Mouse (Mus musculus): Measurements from ENCODE around the gene Gm49403. TPM values are rescaled to one million over a fixed set of nuclear protein-coding genes. Genes with fewer than 3 reads are reported as not detected.
"Not testable (repeated sequence)": the region's sequence is repeated elsewhere in the genome, so short reads cannot be mapped to it uniquely, and the experiment has no call there.

Gm49403 gene
- total and polyA plus RNA-seq, 2 experiments from 2014 or later, result not detected

DNA sequence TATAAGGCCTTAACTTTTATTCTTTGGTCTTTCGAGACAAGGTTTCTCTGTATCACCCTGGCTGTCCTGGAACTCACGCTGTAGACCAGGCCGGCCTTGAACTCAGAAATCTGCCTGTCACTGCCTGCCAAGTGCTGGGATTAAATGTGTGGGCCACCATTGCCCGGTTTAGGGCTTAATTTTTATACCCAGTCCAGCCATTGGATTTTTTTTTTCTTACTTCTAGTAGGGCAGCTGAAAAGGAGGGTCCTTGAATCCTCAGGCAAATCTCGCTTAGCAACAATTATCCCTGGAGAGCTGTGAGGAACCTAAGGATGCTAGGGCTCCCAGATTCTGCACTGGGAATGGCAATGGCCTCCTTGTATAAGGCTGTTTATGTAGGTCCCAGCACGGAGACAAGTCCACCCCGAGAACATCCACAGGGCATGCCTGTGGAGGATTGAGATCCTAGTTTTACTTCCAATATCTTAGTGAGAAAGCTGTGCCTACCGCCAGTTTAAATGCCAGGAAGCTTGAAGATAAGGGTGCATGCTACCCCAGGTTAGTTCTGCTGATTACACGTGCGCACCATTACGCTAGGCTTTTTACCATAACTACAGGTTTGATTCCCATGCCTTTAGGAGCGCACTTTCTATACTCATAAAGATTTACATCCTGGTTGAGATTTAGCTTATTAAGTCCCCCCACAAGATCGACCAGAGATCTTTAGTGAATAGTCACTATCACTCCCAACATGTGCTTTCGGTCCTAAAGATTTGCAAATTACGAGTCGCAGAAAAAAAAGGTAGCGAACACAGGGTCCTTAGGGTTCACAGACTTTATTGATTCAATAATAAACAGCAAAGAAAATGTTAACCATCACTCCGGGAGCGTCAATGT lies 4.1 kb downstream of the Gm49403 start:
- 20% methylated on average over 19 of the region's 19 CpGs for WGBS
- peak overlapping the region; percentile 70 for H3K27ac ChIP-seq (ENCODE audit: low read depth)
- ATAC-seq (ENCODE audit: insufficient read depth, low read depth) (no peak), DNase-seq (ENCODE audit: low spot score) (no peak)
- H3K4me3 ChIP-seq (ENCODE audit: low read depth, low read length), result peak overlapping the region; percentile 61
- H3K9me3 ChIP-seq (replicated peaks; ENCODE audit: control insufficient read depth, low read length), result no peaks in the 10 kb centered on the region
- H3K9ac ChIP-seq (replicated peaks; ENCODE audit: low read depth, low read length), result peak overlapping the region; percentile 65
- no peaks in the 10 kb centered on the region for H3K27me3 ChIP-seq (ENCODE audit: control insufficient read depth, insufficient read depth, low read length)
- H3K4me1 ChIP-seq (ENCODE audit: control insufficient read depth, insufficient read depth), result peaks cover 5% of the 10 kb centered on the region; the same call in 1 of the 2 replicates
- no peak for TF ChIP-seq EP300 (IDR thresholded peaks at IDR 0.05; ENCODE audit: low read depth)
- no peak for TF ChIP-seq CTCF (IDR thresholded peaks at IDR 0.05; ENCODE audit: low read depth)
- H3K4me2 ChIP-seq (ENCODE audit: low read depth, low read length), result peak overlapping the region; percentile 65
- no peaks in the 10 kb centered on the region; the same call in 1 of the 2 replicates for H3K36me3 ChIP-seq (replicated peaks; ENCODE audit: control insufficient read depth, insufficient read depth, low read length)

- Histone ChIP-seq H3K9ac (replicated peaks; ENCODE audit: low read depth, low read length) (peak within 1 kb of the TSS; percentile 65), H3K4me3 (ENCODE audit: low read depth, low read length) (peak within 1 kb of the TSS; percentile 61), H3K27ac (ENCODE audit: low read depth) (peak within 1 kb of the TSS; percentile 70), H3K27me3 (ENCODE audit: control insufficient read depth, insufficient read depth, low read length) (no peaks in the 10 kb centered on the region), H3K4me1 (ENCODE audit: control insufficient read depth, insufficient read depth) (peaks cover 5% of the 10 kb centered on the region; the same call in 1 of the 2 replicates), H3K9me3 (replicated peaks; ENCODE audit: control insufficient read depth, low read length) (no peaks in the 10 kb centered on the region), H3K36me3 (replicated peaks; ENCODE audit: control insufficient read depth, insufficient read depth, low read length) (no peaks in the 10 kb centered on the region; the same call in 1 of the 2 replicates), H3K4me2 (ENCODE audit: low read depth, low read length) (peak within 1 kb of the TSS; percentile 65)
- ATAC-seq (ENCODE audit: insufficient read depth, low read depth) (peak; percentile 95), DNase-seq (ENCODE audit: low spot score) (peak; percentile 94)
- no peak for TF ChIP-seq CTCF (IDR thresholded peaks at IDR 0.05; ENCODE audit: low read depth)
- WGBS, result under 1% methylated on average over 58 of the region's 58 CpGs
Measured at GRCm38 (mm10) chr19:8888511-8889385, 5.0 kb downstream of the Gm49403 start, which contains the start of the genes 1810009A15Rik and Gm49416. Gene 1810009A15Rik, plus strand, starts transcription at chr19:8888853. Gene Gm49416, plus strand, starts transcription at chr19:8888926.

- peak within 1 kb of the TSS; percentile 69 for H3K4me3 ChIP-seq (ENCODE audit: low read depth, low read length)
- peak; percentile 76 for DNase-seq (ENCODE audit: low spot score)
- peaks cover 6% of the 10 kb centered on the region; the same call in 1 of the 2 replicates for H3K4me1 ChIP-seq (ENCODE audit: control insufficient read depth, insufficient read depth)
- H3K27me3 ChIP-seq (ENCODE audit: control insufficient read depth, insufficient read depth, low read length), result no peaks in the 10 kb centered on the region
- TF ChIP-seq EP300 (IDR thresholded peaks at IDR 0.05; ENCODE audit: low read depth), result no peak
- TF ChIP-seq CTCF (IDR thresholded peaks at IDR 0.05; ENCODE audit: low read depth), result no peak
- H3K27ac ChIP-seq (ENCODE audit: low read depth), result peak within 1 kb of the TSS; percentile 75
- peak within 1 kb of the TSS; percentile 88 for H3K9ac ChIP-seq (replicated peaks; ENCODE audit: low read depth, low read length)
- ATAC-seq (ENCODE audit: insufficient read depth, low read depth), result peak; percentile 53
- 2% methylated on average over 54 of the region's 54 CpGs for WGBS
- peak within 1 kb of the TSS; percentile 76 for H3K4me2 ChIP-seq (ENCODE audit: low read depth, low read length)
- no peaks in the 10 kb centered on the region for H3K9me3 ChIP-seq (replicated peaks; ENCODE audit: control insufficient read depth, low read length)
- peaks cover 11% of the 10 kb centered on the region for H3K36me3 ChIP-seq (replicated peaks; ENCODE audit: control insufficient read depth, insufficient read depth, low read length)
Measured at GRCm38 (mm10) chr19:8892829-8893766, 9.4 kb downstream of the Gm49403 start, which contains the start of gene Ints5. Gene Ints5, plus strand, starts transcription at chr19:8893005.

GRCm38 (mm10) chr19:8895397-8895960 lies 11.7 kb downstream of the Gm49403 start:
- H3K9ac ChIP-seq (replicated peaks; ENCODE audit: low read depth, low read length), result no peak overlapping the region

DNA sequence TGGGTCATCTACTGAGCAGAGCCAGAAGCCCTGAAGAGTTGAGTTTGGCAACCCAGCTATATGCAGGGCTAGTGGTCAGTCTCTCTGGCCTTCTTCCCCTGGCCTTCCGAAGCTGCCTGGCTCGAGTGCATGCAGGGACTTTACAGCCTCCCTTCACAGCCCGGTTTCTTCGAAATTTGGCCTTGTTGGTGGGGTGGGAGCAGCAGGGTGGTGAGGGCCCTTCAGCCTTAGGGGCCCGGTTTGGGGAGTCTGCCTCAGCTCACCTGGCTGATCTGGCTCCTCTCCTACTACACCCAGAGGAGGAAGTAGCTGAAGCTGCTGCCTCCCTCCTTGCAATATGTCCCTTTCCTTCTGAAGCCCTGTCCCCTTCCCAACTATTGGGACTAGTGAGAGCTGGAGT lies 12.5 kb downstream of the Gm49403 start:
- H3K36me3 ChIP-seq (replicated peaks; ENCODE audit: control insufficient read depth, insufficient read depth, low read length), result peaks cover 11% of the 10 kb centered on the region
- not testable (repeated sequence) for H3K4me2 ChIP-seq (ENCODE audit: low read depth, low read length); H3K27me3 ChIP-seq (ENCODE audit: control insufficient read depth, insufficient read depth, low read length); DNase-seq (ENCODE audit: low spot score); H3K4me3 ChIP-seq (ENCODE audit: low read depth, low read length); H3K9me3 ChIP-seq (replicated peaks; ENCODE audit: control insufficient read depth, low read length); H3K9ac ChIP-seq (replicated peaks; ENCODE audit: low read depth, low read length); H3K27ac ChIP-seq (ENCODE audit: low read depth); ATAC-seq (ENCODE audit: insufficient read depth, low read depth)
- H3K4me1 ChIP-seq (ENCODE audit: control insufficient read depth, insufficient read depth), result peaks cover 16% of the 10 kb centered on the region
- 90% methylated on average over 5 of the region's 5 CpGs for WGBS

More at GRCm38 (mm10) chr19:8895397-8895960, 11.7 kb downstream of the Gm49403 start:
- H3K9me3 ChIP-seq (replicated peaks; ENCODE audit: control insufficient read depth, low read length), result no peaks in the 10 kb centered on the region
- ATAC-seq (ENCODE audit: insufficient read depth, low read depth) (no peak), DNase-seq (ENCODE audit: low spot score) (no peak)
- H3K4me2 ChIP-seq (ENCODE audit: low read depth, low read length), result no peak overlapping the region
- TF ChIP-seq EP300 (IDR thresholded peaks at IDR 0.05; ENCODE audit: low read depth) (no peak), CTCF (IDR thresholded peaks at IDR 0.05; ENCODE audit: low read depth) (no peak)
- H3K27me3 ChIP-seq (ENCODE audit: control insufficient read depth, insufficient read depth, low read length), result no peaks in the 10 kb centered on the region
- H3K36me3 ChIP-seq (replicated peaks; ENCODE audit: control insufficient read depth, insufficient read depth, low read length), result peaks cover 11% of the 10 kb centered on the region
- H3K27ac ChIP-seq (ENCODE audit: low read depth), result no peak overlapping the region
- WGBS, result 87% methylated on average over 9 of the region's 9 CpGs
- H3K4me3 ChIP-seq (ENCODE audit: low read depth, low read length), result no peak overlapping the region
- peaks cover 16% of the 10 kb centered on the region for H3K4me1 ChIP-seq (ENCODE audit: control insufficient read depth, insufficient read depth)

DNA sequence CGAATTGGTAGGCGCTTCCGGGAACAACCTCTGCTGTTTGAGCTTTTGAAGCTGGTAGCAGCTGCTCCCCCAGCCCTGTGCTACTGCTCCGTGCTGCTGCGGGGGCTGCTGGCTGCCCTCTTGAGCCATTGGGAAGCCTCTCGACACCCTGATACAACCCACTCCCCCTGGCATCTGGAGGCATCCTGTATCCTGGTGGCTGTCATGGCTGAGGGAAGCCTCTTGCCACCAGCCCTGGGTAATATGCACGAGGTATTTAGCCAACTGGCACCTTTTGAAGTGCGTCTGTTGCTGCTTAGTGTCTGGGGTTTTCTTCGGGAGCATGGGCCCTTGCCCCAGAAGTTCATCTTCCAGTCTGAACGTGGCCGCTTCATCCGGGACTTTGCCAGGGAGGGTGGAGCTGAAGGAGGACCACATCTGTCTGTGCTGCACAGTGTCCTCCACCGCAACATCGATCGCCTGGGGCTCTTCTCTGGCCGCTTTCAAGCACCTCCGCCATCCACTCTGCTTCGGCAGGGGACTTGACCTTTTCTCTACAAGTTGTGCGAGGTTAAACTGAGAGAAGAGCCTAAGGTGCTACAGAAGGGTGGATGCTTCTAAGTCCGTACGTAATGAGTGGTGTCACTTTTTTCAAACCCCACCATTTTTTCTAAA lies 13.6 kb downstream of the Gm49403 start:
- DNase-seq (ENCODE audit: low spot score); H3K9me3 ChIP-seq (replicated peaks; ENCODE audit: control insufficient read depth, low read length); H3K27me3 ChIP-seq (ENCODE audit: control insufficient read depth, insufficient read depth, low read length): not testable (repeated sequence)
- peak; percentile 33 for ATAC-seq (ENCODE audit: insufficient read depth, low read depth)
- peak overlapping the region; percentile 89 for H3K4me3 ChIP-seq (ENCODE audit: low read depth, low read length)
- peaks cover 15% of the 10 kb centered on the region for H3K36me3 ChIP-seq (replicated peaks; ENCODE audit: control insufficient read depth, insufficient read depth, low read length)
- 24% methylated on average over 21 of the region's 21 CpGs for WGBS
- H3K27ac ChIP-seq (ENCODE audit: low read depth), result peak overlapping the region; percentile 87
- H3K4me2 ChIP-seq (ENCODE audit: low read depth, low read length), result peak overlapping the region; percentile 82
- peaks cover 16% of the 10 kb centered on the region for H3K4me1 ChIP-seq (ENCODE audit: control insufficient read depth, insufficient read depth)
- peak overlapping the region; percentile 52 for H3K9ac ChIP-seq (replicated peaks; ENCODE audit: low read depth, low read length)

All from heart, postnatal 0 days (tissue).